Mouse (Mus musculus) frontal cortex, postnatal 10 days (tissue): ENCODE measurements around the gene Znrf1.

Experiments used
- DNase-seq, 2 experiments: peaks; one replicate each; pipeline ENCODE4 v3.0.0; 2022; ENCODE audit warnings: low spot score in 2 of 2, mixed read lengths in 1 of 2

Znrf1 gene

DNA sequence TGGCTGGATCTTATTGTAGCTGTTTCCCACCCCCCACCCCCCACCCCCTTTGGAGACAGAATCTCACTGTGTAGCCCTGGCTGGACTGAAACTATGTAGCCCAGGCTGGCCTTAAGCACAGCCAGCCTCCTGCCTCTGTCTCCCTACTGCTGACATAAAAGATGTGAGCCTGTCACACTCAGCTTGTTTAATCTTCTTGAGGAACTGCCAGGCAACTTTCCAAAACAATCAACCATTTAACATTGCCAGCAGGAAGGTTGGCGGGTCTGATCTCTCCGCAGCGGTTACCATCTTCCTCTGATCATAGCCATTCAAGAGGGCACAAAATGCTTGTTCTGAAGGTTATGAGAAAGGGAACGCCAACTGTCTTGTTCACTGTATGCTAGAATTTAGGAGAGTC is 2.4 kb upstream of the Znrf1 start:
- no peak for DNase-seq

DNA sequence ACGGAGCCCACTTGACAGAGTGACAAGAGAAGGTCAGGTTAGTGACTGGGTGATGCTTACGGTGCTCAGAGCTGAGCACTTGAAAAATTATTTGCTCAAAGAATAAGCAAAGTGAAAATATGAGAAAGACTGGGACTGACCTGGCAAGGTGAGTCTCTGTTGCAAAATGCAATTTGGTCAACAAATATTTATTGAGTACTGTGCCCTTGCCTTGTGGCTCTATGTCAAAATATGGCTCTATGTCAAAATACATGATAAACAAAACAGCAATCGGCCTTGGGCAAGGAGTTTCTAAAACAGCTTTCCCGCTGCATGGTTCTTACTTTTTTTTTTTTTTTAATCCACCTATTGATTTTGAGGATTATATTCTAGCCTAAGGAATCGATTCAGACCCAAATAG is 406 bp upstream of the Znrf1 start:
- DNase-seq: no peak

DNA sequence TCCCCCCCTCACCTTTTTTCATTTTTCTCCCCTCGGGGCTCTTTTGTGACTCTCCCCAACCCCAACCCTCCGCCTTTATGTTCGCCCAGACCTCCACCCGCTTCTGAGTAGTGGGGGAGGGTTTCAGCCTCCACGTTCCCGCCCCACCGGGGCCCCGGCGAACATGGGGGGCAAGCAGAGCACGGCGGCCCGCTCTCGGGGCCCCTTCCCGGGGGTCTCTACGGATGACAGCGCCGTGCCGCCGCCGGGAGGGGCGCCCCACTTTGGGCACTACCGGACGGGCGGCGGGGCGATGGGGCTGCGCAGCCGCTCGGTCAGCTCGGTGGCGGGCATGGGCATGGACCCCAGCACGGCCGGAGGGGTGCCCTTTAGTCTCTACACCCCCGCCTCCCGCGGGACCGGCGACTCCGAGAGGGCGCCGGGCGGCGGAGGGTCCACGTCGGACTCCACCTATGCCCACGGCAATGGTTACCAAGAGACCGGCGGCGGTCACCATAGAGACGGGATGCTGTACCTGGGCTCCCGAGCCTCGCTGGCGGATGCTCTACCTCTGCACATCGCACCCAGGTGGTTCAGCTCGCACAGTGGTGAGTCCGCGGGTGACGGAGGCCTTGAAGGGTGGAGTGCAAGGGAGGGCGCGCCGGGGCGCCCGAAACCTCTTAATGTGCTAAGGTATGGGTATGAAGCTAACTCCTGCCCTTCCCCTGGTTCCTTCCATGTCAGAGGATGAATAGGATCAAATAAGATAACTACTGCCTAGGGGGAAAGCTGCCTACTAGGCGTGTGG is 1.3 kb downstream of the Znrf1 start:
- peak; percentile 44 to 52 for DNase-seq

DNA sequence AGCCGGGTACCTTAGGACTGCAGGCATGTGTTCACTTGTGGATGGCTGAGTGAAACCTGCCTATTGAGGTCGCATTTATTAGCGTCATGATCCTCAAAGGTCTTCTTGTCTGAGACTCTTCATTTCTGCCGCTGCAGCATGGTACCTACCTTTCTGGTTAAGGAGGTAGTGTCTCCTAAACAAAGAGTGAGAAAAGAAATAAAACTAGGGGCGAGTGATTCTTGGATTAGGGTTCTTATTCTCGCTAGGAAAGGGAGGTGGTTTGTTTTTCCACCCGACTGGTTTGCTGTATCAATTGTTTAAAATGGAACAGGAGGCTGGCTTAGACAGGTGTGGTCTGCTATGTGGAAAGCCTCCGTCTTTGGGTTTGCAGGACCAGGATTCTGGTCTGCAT is 1.9 kb downstream of the Znrf1 start:
- no peak for DNase-seq

DNA sequence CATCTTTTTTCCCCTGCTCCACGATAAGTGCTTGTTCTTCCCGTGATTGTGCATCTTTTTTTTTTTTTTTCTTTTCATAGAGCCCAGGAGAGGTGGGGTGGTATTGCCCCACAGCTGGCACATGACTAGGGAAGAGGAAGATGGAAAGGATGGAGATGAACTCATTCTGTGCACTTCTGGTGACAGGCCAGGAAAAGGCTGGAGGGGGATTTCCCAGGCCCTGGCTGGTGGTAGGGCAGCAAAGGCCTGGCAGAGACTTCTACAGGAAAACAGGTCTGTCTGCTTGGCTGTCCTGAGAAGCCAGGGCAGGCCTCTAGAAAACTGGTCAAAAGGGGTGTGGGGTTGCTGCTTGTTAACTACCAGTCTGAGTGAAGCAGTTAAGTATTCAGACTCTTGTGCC is 2.3 kb downstream of the Znrf1 start:
- no peak for DNase-seq

DNA sequence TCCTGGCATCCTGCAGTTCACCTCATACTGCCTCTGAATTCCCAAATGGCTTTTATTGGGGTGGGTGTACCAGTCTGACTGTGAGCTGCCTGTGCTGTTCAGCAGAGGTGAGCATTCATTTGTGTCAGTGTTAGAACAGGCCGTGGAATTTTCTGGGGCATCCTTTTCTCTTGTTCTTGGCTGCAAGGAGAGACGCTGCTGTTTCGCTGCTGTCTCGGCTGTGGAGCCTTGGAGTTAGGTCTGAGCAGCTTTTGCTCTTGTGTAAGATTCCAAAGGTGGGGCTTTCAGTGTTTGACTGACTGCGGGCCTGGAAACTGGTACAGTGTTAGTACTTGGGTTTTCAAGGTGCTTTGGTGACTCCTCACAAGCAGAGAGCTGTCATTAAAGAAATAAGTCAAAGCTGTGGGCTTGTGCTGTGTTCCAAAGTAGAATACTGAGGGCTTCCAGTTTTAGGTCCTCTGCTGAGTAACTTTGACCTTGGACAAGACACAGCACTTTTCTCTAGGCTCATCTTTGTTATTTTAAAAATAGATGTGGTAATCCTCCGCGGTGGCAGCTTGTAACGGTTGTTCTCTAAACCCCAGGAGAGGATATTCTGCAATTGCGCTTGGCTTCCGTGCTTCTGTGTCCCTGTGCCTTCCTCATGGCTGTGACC is 3.7 kb downstream of the Znrf1 start:
- no peak for DNase-seq

DNA sequence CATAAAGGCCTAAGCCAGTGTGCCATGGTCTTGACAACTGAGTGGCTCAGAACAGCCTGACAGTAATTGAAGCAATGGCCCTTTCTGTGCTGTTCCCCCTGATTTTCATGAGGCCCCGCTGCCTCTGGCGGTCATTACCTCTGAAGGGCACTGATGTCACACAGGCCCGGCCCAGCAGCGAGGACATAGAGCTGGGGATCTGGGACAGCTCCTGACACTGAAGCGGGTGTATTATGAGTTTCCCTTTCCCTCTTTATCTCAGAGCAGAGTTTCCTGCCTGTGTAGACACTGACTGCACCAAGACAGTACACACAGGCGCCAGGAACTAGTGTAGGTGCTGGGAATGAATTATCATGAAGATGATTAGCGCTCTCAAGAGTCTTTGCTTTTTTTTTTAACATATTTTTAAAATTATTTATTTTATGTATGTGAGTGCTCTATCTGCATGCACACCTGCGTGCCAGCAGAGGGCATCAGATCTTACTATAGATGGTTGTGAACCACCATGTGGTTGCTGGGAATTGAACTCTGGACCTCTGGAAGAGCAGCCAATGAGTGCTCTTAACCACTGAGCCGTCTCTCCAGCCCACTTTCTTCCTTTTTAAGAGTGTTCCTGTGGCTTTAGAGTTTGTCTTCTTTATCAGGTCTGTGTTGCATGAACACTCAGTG is 7.9 kb downstream of the Znrf1 start:
- no peak for DNase-seq

DNA sequence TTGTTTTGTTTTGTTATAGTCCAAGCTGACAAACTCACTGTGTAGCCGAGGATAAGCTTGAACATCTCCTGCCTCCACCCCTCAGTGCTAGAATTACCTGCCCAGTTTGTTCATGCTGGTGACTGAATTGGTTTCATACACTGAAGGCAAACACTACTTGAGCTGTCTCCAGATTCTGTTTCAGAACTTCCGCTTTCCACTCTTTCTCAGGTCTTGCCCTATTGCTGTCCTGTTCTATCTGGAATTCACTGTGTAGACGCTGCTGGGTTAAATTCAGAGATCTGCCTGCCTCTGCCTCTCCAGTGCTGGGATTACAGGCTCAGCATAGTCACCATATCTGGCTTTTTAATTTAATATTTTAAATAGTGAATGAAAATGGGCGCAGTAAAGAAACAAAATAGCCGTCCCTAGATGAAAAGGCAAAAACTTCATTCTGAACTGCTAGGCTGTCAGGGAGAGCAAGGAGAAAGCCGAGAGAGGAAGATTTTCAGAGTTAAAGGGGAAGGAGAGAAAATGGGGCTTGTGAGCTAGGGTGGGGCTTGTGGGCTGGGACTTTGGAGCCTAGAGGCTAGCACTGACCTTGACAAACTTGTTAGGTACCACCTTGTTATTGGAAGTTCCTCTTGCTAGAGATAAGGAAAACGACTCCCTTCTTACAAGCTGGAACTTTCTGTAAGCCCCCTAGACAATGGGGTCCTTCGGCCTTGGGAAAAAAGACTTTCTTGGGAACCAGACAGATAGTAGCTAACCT is 9.7 kb downstream of the Znrf1 start:
- DNase-seq: no peak

DNA sequence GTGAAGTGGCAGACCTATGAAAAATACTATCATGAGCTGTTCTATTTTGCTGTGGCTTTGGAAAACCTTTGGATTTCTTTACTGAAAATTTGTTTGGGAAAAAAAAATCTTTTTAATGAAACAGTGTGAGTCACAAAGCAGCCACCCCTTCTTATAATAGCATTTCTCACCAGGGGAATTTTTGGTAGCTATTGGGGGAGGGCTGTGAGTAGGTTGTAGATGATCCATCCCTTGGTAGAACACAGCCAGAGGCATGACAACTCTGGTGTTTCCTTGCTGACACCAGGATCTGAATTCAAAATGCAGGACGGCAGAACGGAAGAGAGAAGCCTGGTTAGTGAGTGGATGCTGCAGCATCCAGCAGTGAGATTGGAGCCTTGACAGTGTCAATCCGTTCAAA is 11.2 kb downstream of the Znrf1 start:
- DNase-seq: no peak

DNA sequence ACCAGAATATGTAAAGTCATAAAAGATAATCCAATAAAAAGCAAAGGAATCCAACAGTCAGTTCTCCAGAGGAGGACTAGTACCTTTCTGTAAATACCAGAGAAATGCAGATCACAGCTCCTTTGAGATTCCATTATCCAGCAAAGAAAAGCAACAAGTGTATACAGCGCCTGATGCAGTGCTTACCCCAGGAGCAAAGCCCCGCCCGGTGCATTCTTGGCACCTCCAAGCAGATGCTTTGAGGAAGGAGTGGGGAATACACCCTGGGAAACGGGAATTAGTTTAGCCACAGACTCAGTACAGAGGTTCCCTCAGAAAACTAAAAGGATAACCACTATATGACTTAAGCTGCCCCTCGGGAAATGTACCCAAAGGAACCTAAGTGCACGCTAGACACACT is 12.3 kb downstream of the Znrf1 start:
- DNase-seq: no peak

DNA sequence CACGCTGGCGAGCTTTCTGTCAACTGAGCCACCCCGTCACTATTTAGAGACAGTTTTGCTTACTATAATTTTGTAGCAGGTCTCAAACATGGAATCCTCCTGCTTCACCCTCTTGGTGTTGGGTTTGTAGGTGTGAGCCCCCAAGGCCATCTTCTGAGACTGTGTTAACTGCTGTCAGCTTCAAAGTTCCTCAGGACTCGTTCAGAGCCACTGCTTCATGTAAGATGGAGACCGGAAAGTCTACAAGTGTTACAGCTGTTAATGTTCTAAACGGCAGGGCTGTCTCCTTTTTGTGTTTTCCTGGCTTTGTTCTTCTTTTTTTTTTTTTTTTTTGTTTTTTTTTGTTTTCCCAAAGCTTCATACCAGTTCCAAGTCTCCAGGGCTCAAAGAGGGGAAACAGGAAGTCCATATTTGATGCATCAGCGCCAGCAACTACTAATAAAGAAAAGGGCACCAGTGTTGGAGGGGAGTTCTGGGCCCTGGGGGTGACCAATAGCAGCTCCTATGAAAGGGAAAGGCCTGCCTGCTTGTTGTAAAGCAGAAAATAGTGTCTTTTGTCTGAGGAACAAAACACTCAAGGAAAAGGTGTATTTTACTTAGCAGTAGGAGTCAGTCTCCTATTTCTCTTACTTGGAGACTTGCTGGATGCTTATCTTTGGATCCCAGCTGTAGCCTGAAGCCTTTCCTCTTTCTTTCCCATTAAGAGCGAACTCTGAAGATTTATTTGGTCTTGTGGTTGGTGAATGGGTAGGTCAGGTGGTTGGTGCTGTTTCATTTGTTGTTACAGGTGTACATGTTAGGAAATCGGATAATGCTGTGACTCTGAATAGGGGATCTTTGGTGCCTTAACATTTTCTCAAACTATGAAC is 14.3 kb downstream of the Znrf1 start:
- DNase-seq: no peak

DNA sequence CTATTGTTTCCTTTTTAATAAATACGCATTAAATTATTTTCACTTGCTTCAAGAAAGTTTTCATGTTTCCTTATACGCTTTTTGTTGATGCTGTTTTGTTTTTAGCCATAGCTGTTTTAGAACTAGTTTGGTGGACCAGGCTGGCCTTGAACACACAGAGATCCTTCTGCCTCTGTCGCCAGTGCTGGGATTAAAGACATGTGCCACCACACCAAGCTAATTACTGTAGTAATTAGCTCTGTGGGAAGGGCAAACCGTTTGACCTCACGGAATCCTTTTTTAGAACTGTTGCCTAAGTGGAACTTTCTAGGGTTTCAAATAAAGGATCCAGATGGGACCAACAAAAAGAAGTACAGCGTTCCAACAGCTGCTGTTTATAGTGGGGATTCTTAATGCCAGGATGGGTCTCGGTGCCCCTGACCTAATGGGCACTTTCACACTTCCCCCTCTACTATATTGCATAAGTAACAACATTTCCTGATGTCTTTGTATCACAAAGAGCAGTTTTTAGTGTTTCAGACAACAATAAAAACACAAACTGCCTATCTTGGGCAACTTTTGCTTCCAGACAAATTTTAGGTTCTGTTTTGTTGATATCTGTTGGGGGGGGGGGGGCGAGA is 15.7 kb downstream of the Znrf1 start:
- DNase-seq: no peak

DNA sequence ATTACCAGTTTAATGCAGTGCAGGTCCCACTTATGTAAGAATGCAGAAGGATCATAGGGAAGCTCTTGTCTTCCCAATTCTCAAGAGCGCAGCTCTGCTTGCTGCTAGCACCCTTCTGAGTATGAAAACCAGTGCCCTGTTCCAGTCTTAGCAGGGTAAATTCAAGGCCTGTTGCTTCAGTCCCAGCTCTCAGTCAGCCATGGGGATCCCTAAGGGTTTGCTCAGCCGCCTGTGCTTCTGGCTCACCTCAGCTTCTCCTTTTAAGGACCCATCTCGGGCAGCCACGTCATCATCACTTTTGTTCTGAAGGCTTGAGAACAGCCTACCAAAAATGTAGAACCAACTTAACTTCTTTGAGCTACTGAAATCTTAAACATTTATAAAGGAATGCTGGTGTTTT is 25.9 kb downstream of the Znrf1 start:
- DNase-seq: no peak

DNA sequence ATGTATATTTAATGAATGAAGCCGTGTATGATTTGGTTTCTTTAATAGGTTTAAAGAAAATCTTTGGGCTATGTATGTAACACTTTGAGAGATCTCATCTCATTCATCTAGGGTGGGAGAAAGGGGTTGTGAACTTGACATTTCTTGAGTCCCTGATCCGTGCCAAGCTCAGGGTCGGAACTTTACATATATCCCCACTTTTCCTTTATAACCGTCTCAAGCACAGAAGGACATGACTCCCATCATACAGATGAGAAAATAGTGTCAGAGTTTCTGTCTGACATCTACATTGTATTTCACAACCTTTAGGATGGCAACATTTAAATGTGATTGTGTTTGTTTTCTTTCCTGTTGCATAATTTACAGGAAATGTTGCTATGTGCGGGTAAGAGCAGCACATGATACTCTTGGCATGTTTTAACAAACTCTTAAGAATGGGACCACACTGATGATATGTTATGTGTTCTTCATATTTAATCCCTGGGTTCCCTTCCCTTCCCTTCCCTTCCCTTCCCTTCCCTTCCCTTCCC is 26.4 kb downstream of the Znrf1 start:
- DNase-seq: no peak

DNA sequence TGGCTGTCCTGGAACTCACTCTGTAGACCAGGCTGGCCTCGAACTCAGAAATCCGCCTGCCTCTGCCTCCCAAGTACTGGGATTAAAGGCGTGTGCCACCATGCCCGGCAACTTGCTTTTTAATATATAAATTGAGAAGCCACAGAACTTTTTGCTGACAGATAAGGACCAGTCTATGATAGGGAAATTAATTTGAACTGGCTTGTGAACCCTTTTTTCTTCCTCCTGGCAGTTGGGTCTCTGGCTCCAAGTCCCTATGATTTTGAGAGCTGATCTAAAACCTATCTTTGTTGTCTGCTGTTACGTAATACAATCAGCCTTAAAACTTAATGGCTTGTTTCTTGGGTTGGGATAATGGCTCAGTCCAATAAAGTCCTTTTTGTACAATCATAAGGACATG is 27.2 kb downstream of the Znrf1 start:
- DNase-seq: no peak

DNA sequence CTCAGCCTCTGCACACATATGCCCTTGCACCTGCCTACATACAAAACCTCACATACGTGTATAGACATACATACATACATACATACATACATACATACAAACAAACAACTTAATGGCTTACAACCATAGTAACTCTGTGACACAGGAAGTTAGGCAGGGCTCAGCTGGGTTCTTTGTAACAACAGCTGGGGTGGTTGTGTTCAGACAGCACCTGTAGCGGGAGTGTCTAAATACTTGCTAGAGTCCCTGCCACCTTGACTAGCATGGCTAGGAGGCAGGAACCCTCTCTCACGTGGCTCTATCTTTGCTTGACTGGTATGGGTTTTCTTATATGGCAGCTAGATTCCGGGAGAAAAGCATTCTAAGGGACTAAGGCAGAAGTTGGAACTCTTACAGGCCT is 27.8 kb downstream of the Znrf1 start:
- no peak for DNase-seq

DNA sequence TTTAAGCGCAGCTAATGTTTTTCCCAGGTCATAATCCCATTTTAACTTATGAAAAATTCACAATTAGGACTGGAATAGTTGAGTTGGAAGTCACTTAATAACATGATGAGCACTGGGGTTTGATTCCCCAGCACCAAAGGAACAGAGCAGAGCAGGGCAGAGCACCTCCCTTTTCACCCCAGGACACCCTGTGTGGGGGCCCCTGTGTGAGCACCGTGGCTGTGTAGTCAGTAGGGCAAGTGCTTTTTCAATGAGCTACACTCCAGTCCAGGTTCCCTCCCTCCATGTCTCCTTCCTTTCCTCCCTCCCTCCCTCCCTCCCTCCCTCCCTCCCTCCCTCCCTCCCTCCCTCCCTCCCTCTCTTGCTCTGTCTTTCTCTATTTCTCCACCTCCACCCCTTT is 28.2 kb downstream of the Znrf1 start:
- no peak for DNase-seq

DNA sequence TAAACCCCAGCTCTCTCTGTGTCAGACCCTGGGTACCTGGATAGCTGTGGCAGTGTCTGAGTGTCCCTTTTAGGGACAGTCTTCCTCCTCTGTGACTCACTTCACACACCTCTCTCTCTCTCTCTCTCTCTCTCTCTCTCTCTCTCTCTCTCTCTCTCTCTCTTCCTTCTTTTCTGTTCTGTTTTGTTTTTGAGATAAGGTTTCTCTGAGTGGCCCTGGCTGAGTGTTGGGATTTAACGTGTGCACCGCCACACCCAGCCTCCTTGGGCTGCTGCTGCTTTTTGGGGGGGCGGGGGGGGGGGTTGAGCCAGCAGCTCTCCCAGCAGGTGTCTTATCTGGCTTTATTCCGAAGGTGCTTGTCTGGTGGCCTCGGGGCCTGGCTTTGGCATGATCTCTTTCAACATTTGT is 29.9 kb downstream of the Znrf1 start:
- DNase-seq: no peak

DNA sequence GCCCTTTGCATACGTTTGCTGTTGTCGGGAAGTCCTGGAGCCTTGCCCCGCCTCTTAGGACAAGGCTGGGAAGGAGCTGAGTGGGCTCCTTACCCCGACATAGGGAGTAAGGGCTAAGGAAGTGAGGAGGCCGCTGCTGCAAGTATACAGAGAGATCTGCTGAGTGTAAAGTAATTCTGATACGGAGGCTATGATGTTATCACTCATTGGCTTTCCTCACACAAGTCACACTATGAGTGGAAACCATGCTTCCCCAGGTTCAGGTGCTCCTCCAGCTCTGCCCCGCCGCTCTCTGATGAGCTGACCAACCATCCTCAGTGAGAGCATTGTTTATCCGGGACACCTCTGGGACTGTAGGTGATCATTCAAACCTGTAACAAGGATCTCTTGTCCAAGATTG is 30.4 kb downstream of the Znrf1 start:
- DNase-seq: no peak

DNA sequence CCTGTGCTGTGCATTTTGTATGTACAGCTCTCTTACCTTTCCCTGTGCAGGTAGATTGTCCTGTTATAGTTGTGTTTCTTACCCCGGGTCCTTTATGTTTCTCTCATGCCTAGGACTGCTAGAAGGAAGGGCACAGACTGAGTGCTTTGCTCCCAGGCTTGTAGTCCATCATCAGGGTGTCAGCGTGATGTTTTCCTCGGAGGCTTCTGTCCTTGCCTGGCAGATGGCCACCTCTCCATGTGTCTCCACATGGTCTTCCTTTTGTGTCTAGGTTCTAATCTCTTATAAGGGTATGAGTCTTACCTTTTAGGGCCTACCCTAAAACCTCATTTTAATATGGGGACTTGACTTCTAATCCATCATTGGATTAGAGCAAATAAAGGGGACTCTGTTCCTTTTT is 31.7 kb downstream of the Znrf1 start:
- no peak for DNase-seq

DNA sequence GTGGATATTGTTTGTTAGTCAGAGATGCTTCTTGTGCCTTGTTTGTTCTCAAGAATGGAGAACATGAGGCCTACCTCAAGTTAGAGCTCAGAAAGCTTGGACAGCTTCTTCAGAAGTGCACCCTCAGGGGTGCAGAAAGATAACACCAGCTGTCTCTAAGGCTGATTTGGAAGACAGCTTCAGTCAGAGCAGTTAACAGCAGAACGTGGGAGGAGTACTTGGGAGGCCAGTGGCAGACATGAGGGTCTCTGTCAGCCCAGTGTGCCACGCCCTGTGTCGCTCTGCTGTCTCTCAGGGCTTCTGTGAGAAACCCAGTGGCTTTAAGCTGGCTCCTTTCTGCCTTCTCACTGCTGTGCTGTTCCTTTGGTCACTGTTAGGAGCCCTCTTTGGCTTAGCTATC is 32.1 kb downstream of the Znrf1 start:
- DNase-seq: no peak
